Mouse (Mus musculus) T-helper 17 cell (primary cell): ENCODE data around the gene Snx30.

Experiments
- in situ Hi-C, 2 experiments: fragments of 300-600 bp; cut with MboI, MseI; formaldehyde crosslinking; loops; 1 replicate in 1 of 2; 2 replicates in 1 of 2; pipeline ENCODE4 v1.15.1; 2025; ENCODE audit warnings: high pct_unique_total_duplicates in 2 of 2

Gene Snx30

GRCm38 (mm10) chr4:59822119-59822518 is 16.5 kb downstream of the Snx30 start:
- in situ Hi-C loops, result no loop called here

DNA sequence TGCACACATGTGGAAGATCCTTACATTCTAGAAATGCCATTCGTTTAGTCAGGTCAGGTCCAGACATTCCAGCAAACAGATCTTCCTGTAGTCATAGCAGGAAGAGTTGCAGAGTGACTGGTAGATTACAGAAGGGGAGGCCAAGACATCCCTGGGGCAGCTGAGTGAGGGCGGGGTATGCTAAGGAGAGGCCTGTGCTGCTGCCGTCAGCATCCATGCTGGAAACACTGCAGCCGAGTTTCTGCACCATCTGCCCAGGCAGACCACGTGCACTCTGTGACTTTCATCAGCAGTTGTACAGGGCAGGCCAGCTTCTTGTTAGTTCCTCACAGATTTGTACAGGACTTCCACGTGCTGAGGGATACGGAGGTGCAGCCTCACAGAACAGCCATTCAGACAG is 17.8 kb downstream of the Snx30 start:
- in situ Hi-C loops, result no loop called here

DNA sequence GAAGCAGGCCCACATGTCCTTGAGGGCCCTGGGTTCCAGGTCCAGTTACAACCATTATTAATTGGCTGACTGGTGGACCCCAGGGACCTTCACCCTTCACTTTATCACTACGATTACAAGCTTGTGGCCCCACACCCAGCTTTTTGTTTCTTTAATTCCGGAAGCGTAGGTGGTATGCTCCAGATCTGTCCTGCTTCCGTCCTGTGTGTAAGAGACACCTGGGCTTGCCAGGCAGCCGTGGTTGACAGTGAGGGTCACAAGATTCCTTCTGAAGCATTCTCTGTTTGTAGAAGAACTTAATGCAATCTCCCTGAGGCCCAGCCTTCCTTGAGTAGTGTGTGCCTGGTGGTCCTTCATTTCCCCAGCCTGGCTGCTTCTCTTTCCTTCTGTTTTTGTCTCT is 19.2 kb downstream of the Snx30 start:
- in situ Hi-C loops, result no loop called here

DNA sequence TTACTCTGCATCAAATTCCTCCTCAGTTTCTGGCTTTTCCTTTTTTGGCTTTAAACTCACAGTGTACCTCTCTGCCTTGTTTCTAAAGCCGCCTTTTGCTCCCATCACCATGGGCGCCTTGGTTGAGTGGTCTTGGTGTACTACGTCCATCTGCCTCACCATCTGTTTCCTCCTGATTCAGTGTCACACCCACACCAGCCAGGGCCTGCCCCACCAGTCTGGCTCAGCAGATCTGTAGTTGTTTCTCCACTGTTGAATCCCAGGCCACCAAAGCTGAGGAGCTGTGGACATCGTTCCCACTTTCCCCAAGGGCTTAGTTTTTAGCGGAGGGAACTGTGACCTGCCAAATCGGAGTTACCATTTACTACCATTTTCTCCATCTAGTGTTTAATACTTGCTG is 20.0 kb downstream of the Snx30 start:
- in situ Hi-C loops, result no loop called here

DNA sequence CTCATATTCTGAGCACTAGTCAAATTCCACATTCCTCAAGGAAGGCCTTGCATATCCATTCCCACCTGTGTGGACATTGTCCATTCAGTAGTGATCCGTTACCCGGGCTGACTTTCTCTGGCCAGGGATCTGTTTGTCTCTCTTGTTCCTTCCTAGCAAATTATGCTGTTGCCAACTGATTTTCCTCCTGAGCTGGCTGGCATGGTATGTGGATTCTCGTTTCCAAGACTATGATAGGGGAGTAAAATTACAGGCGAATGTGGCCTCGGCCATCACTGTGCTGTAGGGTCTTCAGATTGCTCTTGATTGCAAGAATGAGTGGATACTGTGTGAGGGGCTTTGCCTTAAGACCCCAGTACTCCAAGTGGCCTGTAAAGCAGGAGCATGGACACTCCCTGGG is 20.7 kb downstream of the Snx30 start:
- in situ Hi-C loops, result no loop called here

DNA sequence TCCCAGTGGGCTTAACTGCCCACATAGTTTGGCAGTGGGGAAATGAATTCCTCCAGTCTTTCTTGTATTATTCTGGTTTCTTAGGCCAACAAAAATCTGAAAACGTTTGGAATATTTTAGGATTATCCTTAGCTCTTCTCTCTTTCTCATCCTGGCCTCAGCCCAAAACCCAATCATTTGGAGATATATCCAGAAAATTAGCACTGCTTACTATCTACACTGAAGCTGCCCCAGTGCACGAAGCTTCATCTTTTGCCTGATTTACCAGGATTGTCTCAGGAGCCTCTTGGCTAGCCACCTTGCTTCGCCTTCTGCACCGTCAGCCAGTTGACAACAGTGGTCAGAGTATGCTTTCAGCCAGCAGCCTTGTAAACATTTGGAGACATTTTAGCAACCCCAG is 23.4 kb downstream of the Snx30 start:
- in situ Hi-C loops, result no loop called here

GRCm38 (mm10) chr4:59831038-59831437 is 25.4 kb downstream of the Snx30 start:
- in situ Hi-C loops, result no loop called here

- in situ Hi-C loops, result no loop called here
Measured at GRCm38 (mm10) chr4:59832810-59833209, 27.2 kb downstream of the Snx30 start.

DNA sequence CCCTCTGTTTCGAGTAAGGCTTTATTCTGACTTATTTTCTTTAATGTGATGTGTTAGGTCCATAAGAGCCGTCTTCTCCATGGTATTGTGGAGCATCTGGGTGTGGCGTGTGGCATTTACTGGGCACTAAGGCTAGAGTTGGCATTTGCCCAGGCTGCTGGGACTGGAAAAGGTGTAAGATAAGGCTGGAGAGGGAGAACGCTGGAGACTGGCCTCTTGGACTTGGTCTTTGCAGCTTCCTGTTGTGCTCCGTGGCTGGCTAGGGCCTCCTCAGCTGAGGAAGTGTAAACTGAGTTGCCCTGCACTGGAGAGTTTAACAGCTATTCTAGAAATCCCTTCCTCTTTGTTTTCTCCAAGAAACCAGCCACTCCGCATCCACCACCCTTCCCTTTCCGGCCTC is 32.0 kb downstream of the Snx30 start:
- in situ Hi-C loops, result no loop called here

DNA sequence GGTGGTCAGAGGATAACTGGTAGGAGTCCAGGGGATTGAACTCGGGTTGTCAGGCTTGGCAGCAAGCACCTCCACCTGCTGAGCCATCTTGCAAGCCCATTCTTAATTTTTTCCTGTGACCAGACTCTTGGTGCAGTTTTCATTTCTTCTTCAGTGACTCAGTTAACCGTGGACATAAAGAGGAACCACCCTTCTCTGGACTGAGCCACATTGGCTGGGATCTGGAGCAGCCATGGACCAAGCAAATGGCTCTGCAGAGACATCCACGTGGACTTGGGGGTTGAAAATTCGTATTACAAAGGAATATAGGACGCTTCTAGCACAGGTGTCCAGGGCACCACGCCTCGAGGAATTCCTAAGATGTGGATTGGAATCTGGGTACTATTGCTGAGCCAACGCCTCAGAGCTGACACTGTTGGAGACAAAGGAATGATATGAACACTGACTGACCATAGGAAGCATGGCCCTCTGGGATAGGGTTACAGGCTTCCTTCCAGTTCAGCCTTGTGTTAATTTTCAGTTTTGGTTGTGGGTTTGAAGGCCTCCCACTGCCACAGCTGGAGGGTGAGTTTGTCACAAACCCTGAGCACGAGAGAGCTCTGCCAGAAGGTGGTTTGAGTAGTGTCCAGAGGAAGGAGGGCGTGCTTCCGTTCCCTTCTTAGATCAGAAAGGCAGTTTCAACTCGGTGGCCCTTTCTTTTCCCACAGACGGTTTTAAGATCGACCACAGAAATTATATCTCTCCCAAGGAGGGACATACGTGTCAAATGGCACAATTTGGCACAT is 39.0 kb downstream of the Snx30 start:
- in situ Hi-C loops, result loop anchor here (5.0 to 10.0 kb wide), 3 partner anchors 50 to 692 kb away; no protein-coding TSS in a partner anchor

DNA sequence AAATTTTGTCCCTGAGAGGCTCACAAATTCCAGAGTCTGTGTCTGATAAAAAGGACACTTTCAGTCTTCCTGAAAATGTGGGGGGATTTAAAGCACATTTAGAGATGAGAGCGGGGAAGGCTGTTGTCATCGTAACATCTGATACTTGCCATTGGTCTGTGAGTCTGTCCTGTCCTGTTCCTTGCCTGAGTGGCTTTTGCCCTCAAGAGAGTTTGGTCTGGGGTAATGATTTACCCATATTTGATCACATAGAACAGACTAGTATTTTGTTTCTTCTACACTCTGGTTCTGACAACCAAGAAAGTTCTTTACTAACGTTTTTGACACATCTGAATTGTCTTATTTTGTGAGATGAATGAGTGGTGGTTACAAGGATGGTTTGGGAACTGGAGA is 39.6 kb downstream of the Snx30 start:
- in situ Hi-C loops, result loop anchor here (5.0 to 10.0 kb wide), 3 partner anchors 50 to 693 kb away; no protein-coding TSS in a partner anchor

DNA sequence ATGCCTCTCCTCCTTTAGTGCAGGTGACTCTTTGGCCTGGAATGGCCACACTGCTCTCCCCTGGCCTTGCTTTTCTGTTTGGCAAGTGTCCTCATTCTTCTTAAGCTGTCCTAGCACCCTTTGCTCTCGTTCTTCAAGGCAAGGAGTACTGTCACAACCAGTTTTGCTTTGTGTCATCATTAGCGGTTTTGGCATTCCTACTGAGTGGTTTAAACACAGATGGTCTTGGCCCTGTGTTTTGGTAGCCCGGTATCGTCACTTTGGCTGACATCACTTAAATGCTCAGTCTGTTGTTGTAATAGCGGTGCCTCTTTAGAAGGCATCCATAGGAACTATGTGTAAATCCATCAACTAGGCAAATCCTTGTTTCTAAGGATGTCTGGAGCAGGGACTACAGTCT is 41.8 kb downstream of the Snx30 start:
- in situ Hi-C loops, result loop anchor here (5.0 to 10.0 kb wide), 3 partner anchors 53 to 695 kb away; no protein-coding TSS in a partner anchor

DNA sequence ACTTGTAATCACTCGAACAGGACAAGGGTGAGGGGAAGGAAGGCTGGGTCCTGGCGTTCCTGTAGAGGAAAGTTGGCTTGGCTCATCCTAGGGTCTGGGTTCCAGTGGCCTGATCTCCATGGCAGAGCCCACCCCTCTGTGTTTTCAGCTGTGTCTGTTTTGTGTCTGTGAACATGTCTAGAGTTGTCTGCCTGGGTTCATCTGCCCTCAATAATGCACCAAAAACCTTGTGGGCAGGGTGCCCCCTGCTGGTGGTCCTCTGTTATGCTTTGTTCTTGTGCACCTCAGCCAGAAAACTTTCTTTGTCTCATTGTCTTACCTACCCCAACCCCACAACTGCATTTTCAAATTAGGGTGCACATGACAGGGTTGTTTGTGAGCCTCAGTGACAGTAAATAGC is 44.5 kb downstream of the Snx30 start:
- in situ Hi-C loops, result no loop called here

- in situ Hi-C loops, result no loop called here
Measured at GRCm38 (mm10) chr4:59850886-59851623, 45.4 kb downstream of the Snx30 start.

DNA sequence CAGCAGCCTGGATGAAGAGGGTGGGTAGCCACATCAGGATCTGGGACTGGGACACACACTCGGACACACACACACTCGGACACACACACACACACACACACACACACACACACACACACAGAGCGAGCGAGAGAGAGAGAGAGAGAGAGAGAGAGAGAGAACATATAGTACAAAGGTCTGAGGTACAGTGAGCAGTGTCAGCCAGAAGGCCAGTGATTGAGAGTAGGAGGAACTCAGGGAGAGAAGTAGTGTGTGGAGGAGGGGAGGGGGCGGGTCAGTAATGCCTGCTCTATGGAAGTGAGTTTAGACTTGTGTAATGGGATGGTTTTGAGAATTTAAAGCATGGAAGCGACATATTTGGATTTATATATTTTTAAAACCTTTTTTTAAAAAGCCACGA is 47.5 kb downstream of the Snx30 start:
- in situ Hi-C loops, result no loop called here

DNA sequence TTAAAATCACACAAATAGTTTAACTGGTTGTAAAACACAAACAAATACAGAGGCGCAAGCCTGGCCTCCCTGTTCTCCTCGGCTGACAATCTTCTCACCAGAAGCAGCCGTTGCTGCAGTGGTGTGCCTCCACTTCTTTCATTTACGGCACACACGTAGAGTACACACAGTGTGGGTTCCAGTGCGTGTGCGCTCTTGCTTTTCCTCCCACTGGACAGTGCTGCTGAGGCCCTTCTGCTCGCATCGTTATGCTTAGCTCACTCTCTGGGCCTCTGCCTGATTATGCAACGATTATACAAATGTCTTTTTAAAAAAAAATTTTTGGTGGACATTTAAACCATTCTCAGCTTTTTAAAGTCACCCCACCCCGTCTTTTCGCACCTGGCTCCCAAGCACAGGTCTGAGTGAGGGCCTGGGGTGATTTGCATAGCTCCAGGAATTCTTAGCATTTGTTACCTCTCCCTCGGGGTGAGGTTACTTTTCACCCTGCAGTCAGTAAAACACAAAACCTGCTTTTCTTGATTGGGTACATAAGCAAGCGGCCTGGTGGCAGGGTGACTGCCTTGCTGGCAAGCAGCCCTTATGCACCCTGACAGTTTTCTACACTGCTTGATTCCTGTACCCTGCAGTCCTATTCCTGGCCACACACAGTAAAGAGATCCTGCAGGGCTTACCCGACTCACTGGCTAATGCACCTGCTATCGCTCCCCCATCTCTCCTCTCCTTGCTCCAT is 54.2 kb downstream of the Snx30 start:
- in situ Hi-C loops, result loop anchor here in 1 of 2 experiments (5.0 to 10.0 kb wide), 2 partner anchors 73 to 245 kb away; no protein-coding TSS in a partner anchor

DNA sequence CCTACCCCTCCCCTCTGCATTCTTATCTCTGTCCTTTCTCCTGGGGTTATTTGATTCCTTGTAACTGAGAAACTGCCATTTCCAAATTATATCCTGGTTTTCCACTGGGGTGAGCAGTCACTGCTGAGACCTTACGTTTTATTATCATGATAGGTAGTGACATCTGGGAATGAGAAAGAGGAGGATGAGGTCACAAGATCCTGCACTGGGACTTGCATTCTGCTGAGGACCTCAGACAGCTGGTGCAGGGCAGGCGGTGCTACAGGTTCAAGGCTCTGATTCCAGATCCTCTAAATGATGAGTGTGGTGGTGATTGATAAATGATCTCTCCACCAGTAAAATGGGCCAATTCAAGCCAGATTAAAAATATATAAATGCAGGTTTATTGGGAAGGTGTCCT is 54.8 kb downstream of the Snx30 start:
- in situ Hi-C loops, result loop anchor here in 1 of 2 experiments (5.0 to 10.0 kb wide), 2 partner anchors 73 to 246 kb away; no protein-coding TSS in a partner anchor

GRCm38 (mm10) chr4:59861871-59862270 is 56.2 kb downstream of the Snx30 start:
- in situ Hi-C loops, result loop anchor here in 1 of 2 experiments (5.0 to 10.0 kb wide), 2 partner anchors 75 to 247 kb away; no protein-coding TSS in a partner anchor

GRCm38 (mm10) chr4:59862335-59862734 is 56.7 kb downstream of the Snx30 start:
- in situ Hi-C loops, result loop anchor here in 1 of 2 experiments (5.0 to 10.0 kb wide), 2 partner anchors 75 to 248 kb away; no protein-coding TSS in a partner anchor

DNA sequence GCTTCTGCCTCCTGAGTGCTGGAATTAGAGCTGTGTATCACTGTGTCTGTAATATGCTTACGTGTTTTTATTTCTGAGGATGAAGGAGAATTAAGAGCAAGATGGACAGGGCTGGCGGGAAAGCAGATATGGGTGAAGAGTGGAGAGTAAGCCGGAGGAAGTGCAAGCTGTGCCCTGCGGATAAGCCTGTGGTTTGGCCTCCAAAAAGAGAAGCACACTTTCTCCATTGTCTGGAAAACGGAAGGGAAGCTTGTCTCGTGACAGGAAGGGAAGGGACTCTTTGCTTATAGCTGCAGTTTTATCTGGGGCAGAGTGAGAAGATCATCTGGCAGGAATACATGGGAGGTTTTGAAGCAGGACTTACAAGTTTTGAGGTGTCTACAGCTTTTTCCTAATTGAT is 58.2 kb downstream of the Snx30 start:
- in situ Hi-C loops, result loop anchor here in 1 of 2 experiments (5.0 to 10.0 kb wide), 2 partner anchors 77 to 249 kb away; no protein-coding TSS in a partner anchor

GRCm38 (mm10) chr4:59868086-59868485 is 62.4 kb downstream of the Snx30 start:
- in situ Hi-C loops, result loop anchor here in 1 of 2 experiments (10.0 kb wide), 1 partner anchor 253 kb away; no protein-coding TSS in a partner anchor
